Mouse (Mus musculus) midbrain, postnatal 0 days (tissue): Measurements from ENCODE around the gene Wfs1. TPM values are rescaled to one million over a fixed set of nuclear protein-coding genes. Genes with fewer than 3 reads are reported as not detected.

Experiments
- ATAC-seq: fragments of 200-750 bp; cut with Nextera tagmentation; 2 replicates; pipeline ENCODE4 v1.8.0; 2017; ENCODE audit warnings: moderate number of reproducible peaks, mild to moderate bottlenecking, moderate TSS enrichment, moderate library complexity; ENCODE audit not compliant: low FRiP score
- DNase-seq: peaks from one replicate; pipeline ENCODE4 v3.0.0-alpha.2; 2015; ENCODE audit warnings: low spot score
- H3K27ac ChIP-seq: fragments of 300-500 bp; sonication (generic); 2 replicates; pipeline ENCODE4 v1.5.1; 2014; ENCODE audit warnings: low read depth, mild to moderate bottlenecking, low read length, mixed read lengths
- H3K27me3 ChIP-seq: fragments of 300-500 bp; sonication (generic); 2 replicates; pipeline ENCODE4 v1.6.1; 2014; ENCODE audit warnings: low read length, control low read depth, mixed read lengths; ENCODE audit not compliant: insufficient read depth
- H3K36me3 ChIP-seq: fragments of 300-500 bp; sonication (generic); 2 replicates; pipeline ENCODE4 v1.6.1; 2014; ENCODE audit warnings: low read length, control low read depth, mixed read lengths; ENCODE audit not compliant: insufficient read depth
- H3K4me1 ChIP-seq: fragments of 300-500 bp; sonication (generic); 2 replicates; pipeline ENCODE4 v1.6.1; 2014; ENCODE audit warnings: mild to moderate bottlenecking, control low read depth, antibody characterized with exemption, low read length, mixed read lengths; ENCODE audit not compliant: insufficient read depth
- H3K4me2 ChIP-seq: fragments of 300-500 bp; sonication (generic); 2 replicates; pipeline ENCODE4 v1.6.1; 2014; ENCODE audit warnings: low read depth, mild to moderate bottlenecking, low read length, mixed read lengths; ENCODE audit not compliant: poor library complexity, severe bottlenecking
- H3K4me3 ChIP-seq: fragments of 300-500 bp; sonication (generic); 2 replicates; pipeline ENCODE4 v1.5.1; 2014; ENCODE audit warnings: low read depth, mild to moderate bottlenecking, low read length, moderate library complexity
- H3K9ac ChIP-seq: fragments of 300-500 bp; sonication (generic); replicated peaks from 2 replicates; pipeline ENCODE4 v1.6.1; 2014; ENCODE audit warnings: mild to moderate bottlenecking, low read length, moderate library complexity, mixed read lengths; ENCODE audit not compliant: poor library complexity, severe bottlenecking
- H3K9me3 ChIP-seq: fragments of 300-500 bp; sonication (generic); 2 replicates; pipeline ENCODE4 v1.6.1; 2016; ENCODE audit warnings: low read length, control low read depth
- CTCF ChIP-seq: IDR thresholded peaks from 2 replicates; pipeline ENCODE4 v1.5.1; 2016; ENCODE audit warnings: antibody characterized with exemption, mild to moderate bottlenecking
- WGBS: fragments of 180-500 bp; shearing (Covaris S2); extraction: QIAGEN DNeasy Blood & Tissue Kit; methylation state at CpG from one replicate; pipeline ENCODE4 v1.1.7; 2014; 5-methylcytosine and 5-hydroxymethylcytosine counted together
- polyA plus RNA-seq: library from polyadenylated mRNA; unstranded; fragments of >200 nt; fragmentation: Nextera tagmentation; extraction: Ambion mirVana; gene quantifications from 2 replicates; pipeline ENCODE4 v1.2.1, GENCODE M21; 2015
- total RNA-seq: library from RNA; depleted of rRNA; stranded (reverse); fragments of >200 nt; gene quantifications from 2 replicates; pipeline ENCODE4 v1.2.3, GENCODE M21; 2014

Gene Wfs1
- total and polyA plus RNA-seq, 2 experiments from 2014 or later, result 11.9 to 14.0 TPM

DNA sequence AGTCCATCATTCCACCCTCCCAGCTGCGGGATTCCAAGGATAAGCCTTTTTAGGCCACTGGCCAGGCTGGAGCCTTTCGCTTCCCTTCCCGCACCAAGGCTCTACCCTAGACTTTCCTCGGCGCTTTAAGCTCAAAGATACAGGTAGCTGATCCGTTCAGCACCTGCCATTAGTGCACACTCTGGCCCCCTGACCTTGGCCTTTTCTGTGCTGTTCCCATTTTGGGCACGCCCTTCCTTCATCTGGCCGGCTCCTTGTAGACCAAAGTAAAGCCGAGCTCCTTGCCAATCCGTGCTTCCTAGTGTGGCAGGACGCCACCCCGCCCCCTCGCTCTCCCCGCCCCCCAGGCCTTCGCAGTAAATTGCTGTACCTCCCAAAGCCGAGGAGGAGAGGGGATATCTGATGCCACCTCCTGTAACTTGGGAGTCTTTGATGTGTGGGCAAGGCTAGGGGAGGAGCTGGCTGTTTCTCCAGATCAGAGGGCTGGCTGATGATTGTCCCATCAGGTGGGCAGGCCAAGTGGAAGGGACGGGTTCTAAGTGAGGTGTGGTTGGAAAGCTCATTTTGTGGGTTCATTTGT, 40.4 kb upstream of the Wfs1 start:
- H3K4me2 ChIP-seq, result peak overlapping the region; percentile 70
- no peak for DNase-seq
- H3K4me3 ChIP-seq, result peak overlapping the region; percentile 69
- peak overlapping the region; percentile 91 for H3K27ac ChIP-seq
- no peaks in the 10 kb centered on the region for H3K36me3 ChIP-seq
- peak overlapping the region; percentile 82 for H3K9ac ChIP-seq
- no peaks in the 10 kb centered on the region; the same call in 1 of the 2 replicates for H3K4me1 ChIP-seq
- under 1% methylated on average over 17 of the region's 17 CpGs for WGBS
- peak; percentile 2; the same call in 1 of the 2 replicates for ATAC-seq
- no peaks in the 10 kb centered on the region for H3K9me3 ChIP-seq
- no peak for TF ChIP-seq CTCF
- H3K27me3 ChIP-seq, result 0 out of 2 replicates have a peak, but pooled peaks cover 5% of the 10 kb centered on the region

DNA sequence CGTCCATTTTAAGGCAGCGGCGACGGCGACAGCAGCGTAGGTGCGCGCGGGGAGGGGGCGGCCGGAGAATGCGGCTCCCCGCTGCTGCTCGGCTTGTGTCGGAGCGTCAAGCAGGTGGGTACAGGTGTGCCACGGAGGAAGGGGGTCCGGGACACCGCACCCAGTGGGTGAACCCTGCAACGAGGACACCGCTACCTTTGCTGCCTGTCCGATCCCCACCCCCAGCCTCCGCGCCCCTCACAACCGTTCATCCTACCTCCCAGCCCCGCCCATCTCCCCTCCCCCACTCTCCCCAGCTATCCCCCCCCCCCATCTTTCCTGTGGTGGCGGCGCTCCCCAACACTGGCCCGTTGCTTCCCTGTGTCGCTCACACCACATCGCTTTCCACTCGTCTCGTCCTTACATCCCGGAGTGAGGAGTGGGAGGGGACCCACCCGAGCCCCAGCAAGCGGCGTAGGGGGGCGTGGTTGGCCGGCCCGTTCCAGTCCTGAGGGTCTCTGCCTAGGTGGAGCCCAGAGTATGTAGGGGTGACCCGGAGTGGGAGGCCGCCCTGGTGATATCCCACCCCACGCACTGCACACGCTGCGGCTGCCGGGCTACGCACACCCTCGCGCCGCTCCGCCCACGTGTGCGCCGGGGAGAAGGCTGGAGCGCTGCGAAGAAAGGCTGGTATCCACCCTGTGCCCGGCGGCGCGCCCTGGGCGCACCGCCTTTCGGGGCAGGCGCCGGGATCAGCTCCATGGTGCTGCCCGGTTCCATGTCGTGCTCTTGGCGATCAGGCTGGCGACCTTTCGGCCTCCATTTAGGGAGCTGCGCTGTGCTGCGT, 39.7 kb upstream of the Wfs1 start:
- H3K27me3 ChIP-seq, result 0 out of 2 replicates have a peak, but pooled peaks cover 5% of the 10 kb centered on the region
- under 1% methylated on average over 69 of the region's 72 CpGs for WGBS

DNA sequence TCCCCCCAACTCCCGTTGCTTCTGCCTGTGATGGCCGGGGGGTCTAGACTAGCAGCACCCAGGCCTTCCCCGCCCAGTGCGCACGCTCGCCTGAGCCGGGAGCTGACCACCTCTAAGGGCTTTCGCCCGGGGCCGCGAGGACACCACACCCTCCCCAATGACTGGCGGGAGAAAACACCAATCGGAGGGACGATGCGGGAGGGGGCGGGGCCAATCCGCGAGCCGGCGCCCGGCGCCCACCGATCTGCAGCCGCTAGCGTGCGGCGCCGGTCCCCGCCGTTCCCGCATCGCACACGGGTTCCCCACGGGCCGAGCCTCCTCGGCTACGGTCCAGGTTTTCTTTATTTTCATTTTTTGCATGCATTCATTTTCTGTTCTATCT, 39.1 kb upstream of the Wfs1 start:
- H3K4me3 ChIP-seq, result peak overlapping the region; percentile 69
- WGBS, result under 1% methylated on average over 27 of the region's 37 CpGs
- H3K27ac ChIP-seq, result peak overlapping the region; percentile 91
- no peaks in the 10 kb centered on the region; the same call in 1 of the 2 replicates for H3K4me1 ChIP-seq
- H3K27me3 ChIP-seq, result 0 out of 2 replicates have a peak, but pooled peaks cover 5% of the 10 kb centered on the region
- no peak for TF ChIP-seq CTCF
- peak; percentile 86 for DNase-seq
- H3K36me3 ChIP-seq, result no peaks in the 10 kb centered on the region
- H3K9me3 ChIP-seq, result no peaks in the 10 kb centered on the region
- H3K9ac ChIP-seq, result peak overlapping the region; percentile 82
- H3K4me2 ChIP-seq, result peak overlapping the region; percentile 70
- peak; percentile 91 for ATAC-seq

More for the DNA sequence above, 39.7 kb upstream of the Wfs1 start:
- H3K27ac ChIP-seq, result peak overlapping the region; percentile 91
- DNase-seq, result peak; percentile 62
- H3K4me3 ChIP-seq, result peak overlapping the region; percentile 69
- no peaks in the 10 kb centered on the region for H3K36me3 ChIP-seq
- no peaks in the 10 kb centered on the region for H3K9me3 ChIP-seq
- peak; percentile 87 for ATAC-seq
- TF ChIP-seq CTCF, result no peak
- H3K4me1 ChIP-seq, result no peaks in the 10 kb centered on the region; the same call in 1 of the 2 replicates
- peak overlapping the region; percentile 70 for H3K4me2 ChIP-seq
- H3K9ac ChIP-seq, result peak overlapping the region; percentile 82

DNA sequence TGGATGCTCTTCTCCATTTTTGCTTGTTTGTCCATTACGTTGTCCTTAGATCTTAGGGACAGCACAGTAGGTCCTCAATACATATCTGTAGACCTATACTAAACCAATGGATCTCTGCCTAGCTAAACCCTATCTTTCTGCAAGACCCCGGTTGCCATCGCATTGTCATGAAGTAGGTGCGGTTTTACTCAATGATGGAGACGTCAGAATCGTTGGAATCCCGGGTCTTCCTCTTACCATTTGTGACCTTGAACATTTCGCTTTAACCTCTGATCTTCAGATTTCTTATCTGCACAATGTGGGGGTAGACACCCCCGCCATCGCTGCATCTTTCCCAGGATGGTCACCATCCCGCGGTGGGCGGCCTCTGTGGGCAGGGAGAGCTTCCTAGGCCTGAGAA, 38.7 kb upstream of the Wfs1 start:
- Histone ChIP-seq H3K9ac (peak overlapping the region; percentile 82), H3K36me3 (no peaks in the 10 kb centered on the region), H3K9me3 (no peaks in the 10 kb centered on the region), H3K27me3 (0 out of 2 replicates have a peak, but pooled peaks cover 5% of the 10 kb centered on the region), H3K4me3 (peak overlapping the region; percentile 69), H3K27ac (peak overlapping the region; percentile 91), H3K4me2 (peak overlapping the region; percentile 70), H3K4me1 (no peaks in the 10 kb centered on the region; the same call in 1 of the 2 replicates)
- WGBS, result 11% methylated on average over 13 of the region's 13 CpGs
- no peak for TF ChIP-seq CTCF
- DNase-seq (peak; percentile 29), ATAC-seq (no peak)

DNA sequence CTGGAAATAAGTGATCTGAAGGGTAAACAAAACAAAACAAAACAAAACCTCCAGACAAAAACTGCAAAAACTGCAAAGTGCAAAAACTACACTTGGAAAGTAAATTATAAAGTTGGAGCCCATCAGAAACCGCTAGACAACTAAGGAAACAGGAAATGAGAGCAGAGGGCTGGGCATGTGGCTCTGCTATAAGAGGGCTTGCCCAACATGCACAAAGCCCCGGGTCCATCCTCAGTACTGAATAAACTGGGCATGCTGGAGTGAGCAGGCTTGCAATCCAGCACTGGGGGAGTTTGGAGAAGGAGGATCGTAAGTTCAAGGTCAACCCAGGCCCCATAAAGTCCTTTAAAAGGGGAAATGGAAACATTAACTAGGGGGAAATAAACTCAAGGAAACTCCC, 28.2 kb upstream of the Wfs1 start:
- no peak for ATAC-seq
- no peaks in the 10 kb centered on the region for H3K27me3 ChIP-seq
- no peak overlapping the region for H3K27ac ChIP-seq
- no peak for TF ChIP-seq CTCF
- H3K9ac ChIP-seq, result no peak overlapping the region
- H3K9me3 ChIP-seq, result no peaks in the 10 kb centered on the region
- no peak for DNase-seq
- no peak overlapping the region for H3K4me3 ChIP-seq
- H3K4me2 ChIP-seq, result no peak overlapping the region
- 74% methylated on average over 3 of the region's 3 CpGs for WGBS
- no peaks in the 10 kb centered on the region for H3K36me3 ChIP-seq
- H3K4me1 ChIP-seq, result no peaks in the 10 kb centered on the region; the same call in 1 of the 2 replicates
